Mouse (Mus musculus) bone marrow, adult 2 months (tissue): ENCODE results near the gene Adgb.

ENCODE experiments used
- CTCF ChIP-seq: fragments of 200-500 bp; IDR thresholded peaks from 2 replicates; pipeline ENCODE4 v1.5.1; 2011; ENCODE audit warnings: low read length, control low read depth; ENCODE audit not compliant: control insufficient read depth, insufficient read depth
- POLR2A ChIP-seq: fragments of 200-500 bp; IDR thresholded peaks from 2 replicates; pipeline ENCODE4 v1.6.1; 2011; ENCODE audit warnings: low read depth, mild to moderate bottlenecking, control low read depth, low read length, borderline replicate concordance; ENCODE audit not compliant: control insufficient read depth

DNA sequence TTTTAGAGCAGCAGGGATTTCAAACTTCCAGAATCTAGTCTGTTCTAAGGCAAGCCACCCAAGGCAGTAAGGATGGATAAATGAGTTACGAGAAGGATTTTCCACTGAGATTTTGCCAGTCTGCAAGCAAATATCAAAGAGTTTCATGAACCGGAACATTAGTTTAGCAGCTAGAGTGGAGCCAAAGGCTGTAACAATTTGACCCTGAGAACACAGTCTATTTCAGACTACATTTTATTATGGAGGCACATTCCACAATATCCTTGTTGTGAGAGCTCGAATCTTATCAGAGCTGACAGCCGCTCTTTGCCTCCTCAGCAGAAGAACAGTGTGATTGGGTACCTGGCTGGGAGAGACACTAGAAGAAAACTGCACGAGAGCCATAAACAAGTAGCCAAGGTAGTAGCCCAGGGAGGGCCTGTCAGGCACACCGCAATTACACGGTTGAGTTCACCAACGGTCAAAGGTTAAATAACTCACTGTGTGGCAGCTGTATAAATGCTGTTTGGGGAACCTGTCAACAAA, 171.1 kb downstream of the Adgb start:
- TF ChIP-seq CTCF: no peak
- TF ChIP-seq POLR2A: no peak
